Mouse (Mus musculus): ENCODE data around the gene Hsd17b10.

The Hsd17b10 gene

DNA sequence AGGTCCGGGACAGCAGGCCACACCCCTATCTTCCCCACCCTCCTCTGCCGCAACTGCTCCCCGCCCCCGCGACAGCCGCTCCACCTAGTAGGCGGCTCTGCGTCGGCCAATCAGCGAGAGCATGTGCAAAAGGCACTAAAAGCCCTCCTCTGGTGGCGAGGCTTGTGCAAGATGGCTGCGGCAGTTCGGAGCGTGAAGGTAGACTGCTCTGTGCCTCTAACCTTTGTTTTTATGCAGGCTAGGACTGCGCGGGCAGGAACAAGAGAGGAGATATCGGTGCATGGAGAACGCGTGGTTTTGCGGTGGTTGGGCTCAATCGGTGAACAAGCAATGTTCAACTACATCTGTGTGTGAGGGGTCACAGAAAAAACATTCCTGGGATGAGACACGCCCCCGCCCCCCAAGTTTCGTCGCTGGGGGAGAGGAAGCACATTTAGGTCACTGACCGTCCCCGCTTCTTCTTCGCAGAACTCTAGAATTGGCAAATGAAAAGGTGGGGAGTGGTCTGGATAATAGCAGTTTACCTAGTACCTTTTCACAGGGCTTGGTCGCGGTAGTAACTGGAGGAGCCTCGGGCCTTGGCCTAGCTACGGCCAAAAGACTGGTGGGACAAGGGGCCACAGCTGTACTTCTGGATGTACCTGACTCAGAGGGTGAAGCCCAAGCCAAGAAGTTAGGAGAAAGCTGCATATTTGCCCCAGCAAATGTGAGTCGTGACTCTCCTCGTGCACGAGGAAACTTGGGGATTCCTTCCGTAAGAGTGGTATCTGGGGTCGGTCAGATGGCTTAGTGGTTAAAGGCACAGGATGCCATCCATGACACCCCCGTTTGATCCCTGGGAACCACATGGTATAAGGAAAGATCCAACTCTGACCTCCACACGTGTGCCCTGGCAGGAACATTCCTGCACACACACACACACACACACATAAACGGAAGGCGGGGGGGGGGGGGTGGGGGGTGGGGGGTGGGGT is at the start of gene Hsd17b10:
Gene Hsd17b10, plus strand, starts transcription at position 109 of the 974 bp plus-strand sequence.
- DNase-seq, result peak; percentile 83

DNA sequence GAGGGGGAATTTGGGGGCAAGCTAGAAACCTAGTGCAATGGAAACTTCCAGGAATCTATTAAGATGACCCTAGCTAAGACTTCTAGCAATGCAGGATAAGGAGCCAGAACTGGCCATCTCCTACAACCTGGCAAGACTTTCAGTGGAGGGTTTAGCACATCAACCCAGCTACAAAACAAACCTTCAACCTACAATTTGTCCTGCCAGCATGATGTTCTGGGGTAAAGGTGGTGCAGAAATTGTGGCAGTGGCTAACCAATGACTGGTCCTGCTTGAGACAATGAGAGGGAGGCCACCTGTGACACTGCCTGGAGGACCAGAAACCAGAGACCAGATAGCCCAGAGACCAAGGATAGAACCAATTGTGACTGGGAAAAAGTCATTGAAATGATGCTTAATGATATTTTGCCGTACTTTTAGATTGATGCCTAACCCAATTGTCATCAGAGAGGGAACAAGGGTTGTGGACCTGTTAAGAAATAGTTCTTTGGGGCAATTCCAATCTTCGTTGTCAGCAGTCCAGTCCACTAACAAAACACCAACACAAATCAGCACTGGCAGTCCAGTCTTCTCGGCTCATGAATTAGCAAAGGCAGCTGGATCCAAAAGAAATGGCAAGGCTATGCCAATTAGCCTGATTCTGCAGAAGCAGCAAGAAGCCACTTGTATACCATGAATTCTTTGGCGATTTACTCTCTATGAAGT is 2.5 kb upstream of the Hsd17b10 start:
- DNase-seq, result no peak

DNA sequence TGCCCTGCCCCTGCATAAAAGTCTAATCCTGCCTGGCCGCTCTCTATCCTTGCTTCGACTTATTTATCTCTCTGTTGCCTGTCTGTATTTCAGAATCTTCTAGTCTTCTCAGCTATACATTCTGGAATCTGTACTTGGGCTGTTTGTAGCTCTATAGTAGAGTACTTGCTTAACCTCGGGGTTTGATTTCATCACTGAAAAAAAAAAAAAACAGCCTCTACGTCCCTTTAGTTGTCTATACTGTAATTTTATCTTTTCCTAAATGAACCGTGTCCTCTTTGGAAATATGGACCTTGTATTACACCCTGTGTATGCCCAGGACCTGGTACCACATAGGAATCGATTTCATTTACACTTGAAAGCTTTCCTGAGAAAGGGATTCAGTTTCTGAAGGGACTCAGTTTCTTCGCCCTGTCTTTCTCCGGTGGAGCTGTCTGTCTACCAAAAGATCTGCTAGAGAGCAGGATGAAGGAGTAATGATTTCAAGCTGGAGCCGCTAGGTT is 412 bp upstream of the Hsd17b10 start:
- no peak for DNase-seq

DNA sequence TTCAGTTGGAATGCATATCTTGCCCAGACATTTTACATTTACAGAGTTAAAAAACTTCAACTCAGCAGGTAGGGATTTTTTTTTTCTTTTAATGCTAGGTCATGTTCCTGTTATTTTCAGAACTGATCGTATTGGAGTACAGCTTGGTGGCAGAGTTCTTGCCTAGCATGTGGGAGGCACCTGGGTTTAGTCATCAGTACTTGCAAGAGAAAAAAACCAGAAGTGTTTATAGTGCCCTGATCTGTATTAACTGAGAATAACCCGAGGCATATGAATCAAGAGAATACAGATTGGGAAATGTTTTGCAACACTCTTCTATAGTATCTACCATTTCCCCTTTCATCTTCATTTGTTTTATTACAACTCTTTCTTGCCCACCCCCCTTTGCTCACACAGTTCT is 1.2 kb downstream of the Hsd17b10 start:
- DNase-seq, result no peak

DNA sequence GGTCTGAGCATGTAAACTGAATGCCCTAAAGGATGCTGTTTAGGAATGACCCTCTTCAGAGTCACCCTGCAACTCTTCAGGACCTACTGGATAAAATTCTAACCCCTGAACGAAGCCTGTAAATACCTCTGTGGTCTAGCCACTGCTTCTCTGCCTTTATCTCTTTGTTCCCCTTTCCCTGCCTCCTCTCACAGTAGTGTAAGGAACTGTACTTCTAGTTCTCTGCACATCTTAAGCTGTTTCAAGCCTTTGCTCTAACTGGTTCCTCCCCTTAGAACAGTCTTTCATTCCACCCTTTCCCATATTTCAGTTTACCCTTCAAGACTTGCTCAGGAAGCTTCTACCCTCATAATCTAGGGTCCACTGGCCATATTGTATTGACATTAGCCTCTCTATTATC is 6.2 kb downstream of the Hsd17b10 start:
- DNase-seq, result no peak

DNA sequence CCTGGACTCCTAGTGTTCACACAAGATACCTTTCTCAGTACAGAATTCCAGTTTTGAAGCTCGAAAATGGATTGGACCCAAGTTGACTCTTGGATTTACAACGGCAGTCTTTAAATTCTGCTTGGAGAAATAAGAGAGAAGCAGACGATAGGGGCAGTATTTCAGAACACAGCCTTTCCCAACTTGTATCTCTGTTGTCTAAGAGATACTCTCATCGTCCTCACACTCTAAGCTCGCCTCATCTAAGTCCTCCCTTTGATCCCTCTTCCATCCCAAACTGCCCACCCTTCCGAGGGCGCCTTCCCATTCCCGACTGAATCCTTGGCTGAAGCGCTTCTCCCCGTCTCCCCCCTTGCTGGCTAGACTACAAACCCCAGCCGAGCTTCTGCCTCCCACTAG is 14.1 kb downstream of the Hsd17b10 start:
- DNase-seq, result no peak

DNA sequence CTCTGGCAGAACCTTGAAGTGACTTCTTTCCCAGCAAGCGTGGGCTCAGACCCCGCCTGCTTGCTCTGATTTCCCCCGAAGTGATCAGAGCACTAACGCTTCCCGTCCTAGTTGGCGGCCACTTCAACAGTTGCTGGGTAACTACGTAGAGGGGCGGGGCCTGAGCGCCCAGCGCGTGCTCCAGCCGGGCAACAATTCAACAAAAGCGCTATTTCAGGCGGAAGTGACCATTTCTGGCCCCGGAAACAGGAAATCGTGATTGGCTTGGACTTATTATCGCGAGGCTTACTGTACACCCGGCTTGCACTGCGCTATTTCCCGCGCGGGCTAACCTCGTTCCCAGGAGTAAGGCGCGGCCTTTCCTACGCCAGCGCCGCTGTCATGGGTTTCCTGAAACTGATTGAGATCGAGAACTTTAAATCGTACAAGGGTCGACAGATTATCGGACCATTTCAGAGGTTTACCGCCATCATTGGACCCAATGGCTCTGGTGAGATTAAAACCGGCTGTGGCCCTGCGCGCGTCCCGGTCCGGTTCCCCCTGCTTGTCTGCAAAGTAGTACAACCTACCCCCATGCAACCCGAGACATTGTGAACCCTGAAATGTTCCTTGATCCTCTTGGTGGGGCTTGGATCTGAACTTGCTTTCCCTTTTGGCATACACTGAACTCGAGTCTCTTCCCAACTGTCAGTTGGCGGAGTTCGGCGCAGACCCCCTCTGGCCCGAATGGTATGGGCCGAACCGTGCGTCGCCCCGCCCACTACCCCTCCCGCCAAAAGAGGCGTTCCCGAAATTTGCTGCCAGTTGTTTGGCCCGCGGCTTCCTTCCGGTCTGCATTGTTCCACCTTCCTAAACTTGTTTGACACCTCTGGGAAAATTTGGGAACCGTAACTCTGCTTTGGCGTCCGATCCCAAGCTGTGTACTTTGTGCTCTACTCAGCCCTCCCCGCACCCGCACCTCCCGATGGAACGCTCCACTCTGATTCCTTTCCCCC is 14.8 kb downstream of the Hsd17b10 start, which contains the start of the genes Ribc1 and Smc1a:
Gene Ribc1, minus strand, starts transcription at position 145 of the 995 bp plus-strand sequence.
Gene Smc1a, plus strand, starts transcription at position 278 of the 995 bp plus-strand sequence.
- peak; percentile 87 for DNase-seq

DNA sequence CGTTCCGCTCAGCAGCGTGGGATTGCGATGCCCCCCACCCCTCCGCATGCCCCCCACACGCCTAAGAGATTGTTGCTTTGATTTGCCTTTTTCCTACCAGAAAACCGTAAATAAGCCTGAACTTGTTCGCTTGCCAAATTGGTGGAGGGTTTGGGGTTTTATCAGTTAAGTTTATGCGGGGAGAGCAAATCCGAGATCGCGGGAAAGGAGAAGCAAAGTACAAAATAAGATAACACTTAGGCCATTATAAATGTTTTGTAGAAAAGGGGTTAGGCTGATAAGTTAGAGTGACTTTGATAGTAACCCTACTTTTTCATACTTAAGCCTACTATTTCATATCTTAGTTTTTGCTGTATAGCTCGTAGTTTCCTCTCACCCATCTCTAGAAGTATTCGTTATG is 15.5 kb downstream of the Hsd17b10 start:
- no peak for DNase-seq

DNA sequence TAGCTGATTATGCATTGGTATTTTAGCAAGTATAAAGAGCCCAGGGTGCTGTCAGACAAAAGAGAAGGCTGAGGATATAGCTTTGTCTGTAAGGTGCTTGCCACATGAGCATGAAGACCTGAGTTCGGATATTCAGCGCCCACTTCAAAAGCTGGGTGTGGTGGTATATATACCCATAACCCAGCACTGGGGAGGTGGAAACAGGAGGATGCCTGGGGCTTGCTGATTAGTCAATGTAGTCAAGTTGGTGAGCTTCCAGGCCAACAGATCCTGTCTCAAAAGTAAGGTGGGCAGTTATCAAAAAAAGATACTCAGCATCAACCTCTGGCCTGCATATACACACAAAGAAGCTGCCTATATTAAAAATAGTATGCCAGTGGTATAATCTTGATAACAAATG is 17.6 kb downstream of the Hsd17b10 start:
- DNase-seq, result peak; percentile 4

DNA sequence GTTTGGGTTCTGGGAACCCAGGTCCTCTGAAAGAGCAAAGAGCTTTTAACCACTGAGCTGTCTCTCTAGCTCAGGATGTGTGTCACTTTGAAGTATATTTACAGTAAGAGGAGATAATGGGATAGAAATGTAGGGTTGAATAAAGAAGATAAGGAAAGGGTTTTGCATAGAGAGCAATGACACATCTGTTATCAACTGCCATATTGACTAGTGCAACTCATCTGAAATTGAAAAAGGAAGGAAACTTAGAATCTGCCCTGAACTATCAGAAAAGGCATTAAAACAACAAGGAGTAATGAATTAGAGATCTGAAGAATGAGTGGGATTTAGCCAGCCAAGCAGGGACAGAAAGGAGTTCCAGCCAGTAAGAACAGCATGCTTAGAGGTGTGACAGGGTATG is 38.2 kb downstream of the Hsd17b10 start:
- no peak for DNase-seq

DNA sequence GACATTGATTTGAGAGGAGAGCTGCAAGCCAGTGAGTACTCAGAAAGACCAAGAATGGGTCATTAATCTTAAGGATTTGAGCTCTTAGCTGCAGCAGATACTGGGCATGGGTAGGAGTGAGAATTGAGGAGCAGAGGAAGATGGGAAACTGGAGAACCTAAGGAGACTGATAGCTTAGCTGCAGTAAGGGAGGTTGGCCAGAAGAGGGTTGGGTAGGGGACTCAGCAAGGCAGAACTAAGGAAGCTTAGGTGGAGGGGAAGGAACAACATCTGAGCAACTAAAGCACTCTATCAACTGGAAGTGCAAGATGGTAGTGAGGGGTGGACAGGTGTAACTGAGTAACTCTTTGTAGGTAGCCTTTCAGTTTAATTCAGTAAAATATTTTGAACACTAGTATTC is 45.6 kb downstream of the Hsd17b10 start:
- DNase-seq, result no peak

DNA sequence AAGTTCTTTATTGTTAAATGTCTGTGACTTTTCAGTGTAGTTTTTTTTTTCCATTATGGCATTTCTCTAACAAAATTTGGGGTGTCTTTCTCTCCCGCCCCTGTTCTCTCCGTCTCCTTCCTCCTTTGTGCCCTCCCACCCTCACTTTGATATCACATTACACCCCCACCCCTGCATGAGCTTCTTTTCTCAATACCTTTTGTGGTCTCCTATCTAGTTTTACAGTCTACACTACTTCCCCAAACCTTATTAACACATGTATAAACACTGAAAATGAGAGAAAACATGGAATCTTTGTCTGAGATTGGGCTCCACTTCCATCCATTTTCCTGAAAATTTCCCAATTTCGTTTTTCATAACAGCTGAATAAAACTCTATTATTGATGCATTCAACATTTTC is 50.9 kb downstream of the Hsd17b10 start:
- no peak for DNase-seq

Measured in thymus, postnatal 14 days (tissue).